Mouse (Mus musculus) adrenal gland (tissue): Measurements from ENCODE around the gene Epc2.
"Not testable (repeated sequence)": the region's sequence is repeated elsewhere in the genome, so short reads cannot be mapped to it uniquely, and the experiment has no call there.

Experiments used
- intact Hi-C: fragments of 180-260 bp; cut with DNase I; formaldehyde crosslinking; loops from one replicate; pipeline ENCODE4 v1.15.1; 2025

Epc2 gene

DNA sequence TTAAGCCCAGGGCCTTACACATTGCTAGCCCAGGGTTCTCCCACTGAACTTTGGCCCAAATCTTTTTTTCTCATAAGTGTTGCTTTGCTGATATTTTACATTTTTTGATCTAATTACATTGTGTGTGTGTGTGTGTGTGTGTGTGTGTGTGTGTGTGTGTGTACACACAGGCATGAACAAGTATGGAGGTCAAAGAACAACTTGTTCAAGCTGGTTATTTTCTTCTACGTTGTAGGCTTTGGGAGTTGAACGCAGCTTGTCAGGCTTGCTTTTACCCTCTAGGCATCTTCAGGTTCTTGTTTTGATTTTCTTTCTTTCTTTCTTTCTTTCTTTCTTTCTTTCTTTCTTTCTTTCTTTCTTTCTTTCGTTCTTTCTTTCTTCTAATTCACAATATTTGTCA is 19.9 kb downstream of the Epc2 start:
- intact Hi-C loops, result no loop called here

DNA sequence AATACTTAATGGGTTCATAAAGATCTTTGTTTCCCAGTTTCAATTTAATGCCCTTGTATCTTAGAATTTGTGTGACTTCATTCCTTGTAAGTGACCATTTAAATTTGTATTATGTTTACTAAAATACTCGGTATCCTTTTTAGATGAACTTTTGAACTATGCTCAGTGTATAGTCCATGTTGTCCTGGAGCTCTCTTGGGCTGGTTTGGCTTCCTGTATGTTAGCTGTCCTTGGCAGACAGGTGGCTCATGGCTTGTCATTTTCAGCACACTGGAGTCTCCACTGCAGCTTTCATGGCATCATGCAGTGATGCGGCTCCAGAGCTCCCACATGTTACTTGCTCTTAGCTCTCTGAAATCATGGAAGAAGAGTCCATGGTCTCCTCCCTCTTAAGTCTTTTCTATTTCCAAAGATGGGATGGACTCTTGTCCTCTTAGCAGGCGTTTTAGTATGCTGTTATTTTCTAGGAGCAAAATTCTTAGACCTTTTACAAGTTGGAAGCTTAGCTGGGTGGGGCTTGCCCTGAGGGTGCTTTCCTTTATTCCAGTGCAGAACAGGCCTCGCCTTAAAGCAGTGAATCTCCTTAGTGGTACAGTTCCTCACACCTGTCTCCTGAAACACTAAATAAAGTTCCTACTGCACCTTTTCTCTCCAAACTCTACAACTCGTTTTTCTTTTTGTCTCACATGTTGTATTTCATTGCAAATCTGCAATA is 20.5 kb downstream of the Epc2 start:
- intact Hi-C loops, result no loop called here

DNA sequence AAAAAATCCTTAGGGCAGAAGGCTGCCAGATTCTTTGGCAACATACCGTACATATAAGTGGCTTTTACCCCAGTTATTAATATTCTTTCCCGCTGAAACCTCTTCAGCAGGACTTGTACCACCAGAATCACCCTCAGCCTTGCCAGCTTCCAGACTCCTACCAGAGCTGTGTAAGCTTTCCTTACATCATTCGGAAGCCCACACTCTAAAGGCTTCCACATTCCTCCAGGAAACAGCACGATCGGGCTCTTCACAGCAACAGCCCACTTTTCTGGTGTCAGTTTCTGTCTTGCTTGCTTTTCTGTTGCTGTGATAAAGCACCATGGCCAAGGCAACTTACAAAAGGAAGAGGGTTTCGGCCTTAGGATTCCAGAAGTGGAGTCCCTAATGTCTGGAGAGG is 21.2 kb downstream of the Epc2 start:
- intact Hi-C loops, result no loop called here

DNA sequence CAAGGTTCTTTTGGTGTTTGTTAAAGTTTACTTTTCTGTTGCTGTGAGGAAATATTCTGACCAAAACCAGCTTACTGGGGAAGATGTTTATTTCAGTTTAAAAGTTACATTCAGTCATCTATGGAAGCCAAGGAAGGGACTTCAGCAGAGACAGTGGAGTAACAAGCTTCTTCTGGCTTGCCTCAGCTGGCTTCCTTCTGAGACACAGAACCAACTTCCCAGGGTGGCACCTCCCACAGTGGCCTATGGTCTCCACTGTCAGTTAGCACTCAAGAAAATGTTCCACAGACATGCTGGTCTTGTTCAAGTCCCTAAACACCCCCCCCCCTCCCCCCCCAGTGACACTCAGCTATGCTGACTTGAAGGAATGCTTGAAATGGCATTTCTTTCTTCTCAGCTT is 30.9 kb downstream of the Epc2 start:
- intact Hi-C loops, result no loop called here

DNA sequence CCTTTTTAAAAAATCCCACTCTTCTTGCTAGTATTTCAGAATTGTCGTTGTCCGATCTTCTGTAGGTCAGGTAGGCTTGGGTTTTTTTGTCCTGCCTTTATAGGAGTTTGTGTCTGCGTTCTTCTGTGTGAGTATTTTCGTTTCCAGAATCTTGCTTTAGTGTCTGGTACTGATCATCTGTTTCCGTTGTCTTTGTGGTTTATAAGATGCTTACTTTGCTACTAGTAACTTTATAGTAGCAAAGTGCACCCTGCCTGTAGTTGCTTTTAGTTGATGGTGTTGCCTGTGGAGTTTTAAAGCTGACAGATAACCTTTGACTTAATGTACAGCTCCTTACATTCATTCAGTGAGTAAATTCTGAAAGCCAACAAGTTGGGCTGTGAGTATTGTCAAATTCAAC is 32.1 kb downstream of the Epc2 start:
- intact Hi-C loops, result no loop called here

DNA sequence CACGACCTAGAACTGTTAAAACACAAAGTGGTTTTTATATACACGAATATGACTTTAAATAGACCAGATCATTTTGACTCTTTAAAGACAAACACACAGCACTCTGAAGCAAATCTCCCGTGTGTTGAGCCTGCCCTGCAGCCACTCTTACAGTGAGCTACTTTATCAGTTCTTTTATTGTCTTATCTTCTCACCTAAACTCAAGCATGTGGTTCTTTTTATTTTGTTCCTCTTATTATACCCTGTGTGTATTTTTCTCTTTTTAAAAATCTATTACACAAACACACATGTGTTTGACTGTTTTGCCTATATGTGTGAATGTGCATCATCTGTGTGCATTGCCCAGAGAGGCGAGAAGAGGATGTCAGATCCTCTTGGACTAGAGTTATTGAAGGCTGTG is 50.1 kb downstream of the Epc2 start:
- intact Hi-C loops, result no loop called here

DNA sequence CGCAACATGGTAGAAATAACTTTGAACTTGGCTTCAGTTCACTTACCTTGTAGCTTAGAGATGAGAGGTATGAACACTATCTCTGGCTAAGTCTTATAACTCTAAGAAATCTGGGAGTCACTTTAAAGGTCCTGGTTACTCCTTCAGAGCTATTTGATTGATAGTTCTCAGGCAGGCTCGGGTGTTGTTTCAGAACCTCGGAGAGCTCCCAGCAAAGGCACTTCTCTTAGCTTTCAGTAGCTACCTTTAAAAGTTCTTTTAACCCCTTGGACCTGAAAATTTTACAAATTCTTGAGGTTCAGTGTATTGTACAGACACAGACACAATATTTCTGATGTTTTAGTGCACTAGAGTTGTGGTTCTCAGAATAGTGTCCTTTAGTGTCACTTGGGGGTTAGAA is 52.3 kb downstream of the Epc2 start:
- intact Hi-C loops, result no loop called here

DNA sequence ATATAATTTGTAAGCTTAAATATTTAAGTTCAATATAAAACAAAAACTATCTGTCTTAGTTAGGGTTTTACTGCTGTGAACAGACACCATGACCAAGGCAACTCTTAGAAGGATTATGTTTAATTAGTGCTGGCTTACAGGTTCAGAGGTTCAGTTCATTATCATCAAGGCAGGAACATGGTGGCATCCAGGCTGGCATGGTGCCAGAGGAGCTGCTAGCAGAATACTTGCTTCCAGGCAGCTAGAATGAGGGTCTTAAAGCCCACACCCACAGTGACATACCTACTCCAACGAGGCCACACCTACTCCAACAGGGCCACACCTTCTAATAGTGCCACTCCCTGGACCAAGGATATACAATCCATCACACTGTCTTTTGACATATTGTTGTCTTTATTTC is 53.9 kb downstream of the Epc2 start:
- intact Hi-C loops, result not testable (repeated sequence)

DNA sequence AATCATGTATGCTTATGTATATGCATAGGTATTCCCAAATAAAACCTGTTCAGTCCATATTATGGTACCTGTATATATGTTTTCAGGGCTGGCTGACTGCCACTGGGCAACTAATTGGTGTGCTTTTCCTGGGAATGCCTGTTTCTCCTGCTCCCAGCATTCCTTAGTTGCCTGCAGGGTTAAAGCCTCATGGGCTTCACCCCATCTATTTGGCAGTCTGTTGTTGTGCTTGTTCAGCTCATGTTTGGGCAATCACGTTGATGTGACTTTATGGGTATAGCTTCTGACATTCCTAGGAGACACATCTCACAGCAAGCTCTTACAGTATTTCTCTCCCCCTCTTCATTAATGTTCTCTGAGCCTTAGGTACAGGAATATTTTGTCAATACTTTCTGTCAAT is 59.5 kb downstream of the Epc2 start:
- intact Hi-C loops, result no loop called here

DNA sequence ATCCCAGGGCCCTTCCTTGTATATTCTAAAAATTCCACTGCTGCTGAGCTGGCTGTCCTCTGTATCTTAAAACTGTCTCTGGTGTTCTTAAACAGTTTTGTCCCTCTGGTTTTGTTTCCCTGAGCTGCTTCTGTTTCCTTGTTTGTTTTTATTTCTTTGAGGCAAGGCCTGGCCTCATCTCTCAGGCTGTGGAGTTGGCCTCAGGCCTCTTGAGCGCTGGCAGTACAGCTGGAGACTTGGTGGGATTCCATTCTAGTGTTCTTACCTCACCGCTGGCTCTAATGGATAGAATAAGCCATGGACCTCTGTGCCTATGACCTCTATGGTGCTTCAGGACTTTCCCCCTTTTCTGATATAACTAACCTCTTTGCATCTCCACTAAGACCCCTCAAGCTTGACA is 64.7 kb downstream of the Epc2 start:
- intact Hi-C loops, result no loop called here

DNA sequence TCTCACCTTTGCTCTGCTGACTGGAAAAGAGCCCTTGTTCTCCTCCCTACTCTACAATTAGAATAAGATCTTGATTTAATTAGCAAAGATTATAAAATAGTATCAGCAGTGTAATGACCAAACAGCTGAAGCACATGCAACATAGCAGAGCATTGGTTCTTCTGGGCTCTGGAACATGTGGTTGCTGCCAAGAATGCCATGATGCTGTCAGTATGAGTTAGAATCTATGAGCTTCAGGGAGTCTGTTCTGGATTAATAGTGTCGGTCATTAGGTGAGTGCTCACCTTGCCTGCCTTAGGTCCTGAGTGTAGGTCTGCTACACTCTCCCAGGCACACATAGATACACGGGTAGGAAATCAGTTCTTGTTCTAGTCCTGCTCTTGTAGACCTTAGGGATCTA is 69.1 kb downstream of the Epc2 start:
- intact Hi-C loops, result no loop called here

DNA sequence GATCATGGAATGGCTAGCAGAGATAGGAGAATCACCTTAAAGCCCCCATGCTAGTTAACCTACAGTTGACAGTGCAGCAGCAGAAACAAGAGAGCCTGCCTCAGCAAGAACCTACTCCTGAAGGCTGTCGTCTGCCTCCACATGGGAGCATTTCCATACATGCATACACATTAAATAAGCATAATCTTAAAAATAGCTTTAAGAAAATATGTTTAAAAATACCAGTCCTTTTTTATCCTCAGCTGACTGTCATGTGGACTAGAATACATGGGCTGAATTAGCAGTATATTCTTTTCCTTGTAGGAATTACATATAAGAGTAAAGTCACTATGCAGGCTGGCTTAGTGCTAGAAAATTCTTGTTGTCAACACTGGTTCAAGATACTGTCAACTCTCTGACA is 69.7 kb downstream of the Epc2 start:
- intact Hi-C loops, result no loop called here

DNA sequence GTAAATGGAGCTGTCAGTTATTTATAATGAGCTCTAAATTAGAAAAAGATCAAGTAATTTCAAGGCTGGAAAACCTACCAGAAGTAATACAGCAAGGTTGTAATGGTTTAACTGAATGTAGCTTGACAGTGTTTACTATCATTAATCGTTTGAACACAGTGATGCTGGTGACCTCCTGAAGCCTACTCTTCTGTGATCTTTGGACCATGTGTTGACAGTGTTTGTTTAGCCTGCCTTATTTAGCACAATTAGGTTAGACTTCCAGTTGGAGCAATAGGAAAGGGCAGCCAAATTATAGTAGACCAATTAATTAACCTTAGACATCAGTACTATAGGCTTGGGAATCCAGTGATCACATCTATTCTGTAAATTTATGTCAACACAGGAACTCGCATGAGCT is 70.3 kb downstream of the Epc2 start:
- intact Hi-C loops, result no loop called here

DNA sequence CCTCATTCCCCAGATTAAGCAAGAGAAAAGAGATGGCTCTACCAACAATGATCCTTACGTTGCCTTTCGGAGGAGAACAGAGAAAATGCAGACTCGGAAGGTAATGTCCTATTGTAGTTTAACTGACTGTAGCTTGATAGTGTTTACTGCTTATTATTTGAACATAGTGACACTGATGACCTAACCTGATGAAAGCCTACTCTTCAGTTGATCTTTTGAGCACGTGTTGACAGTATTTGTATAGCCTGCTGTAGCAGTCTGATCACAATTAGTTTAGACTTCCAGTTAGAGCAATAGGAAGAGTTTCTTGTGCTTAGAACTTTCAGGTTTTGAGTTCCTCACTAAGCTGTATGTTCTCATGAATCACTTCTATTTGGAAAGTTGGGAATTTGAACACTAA is 71.3 kb downstream of the Epc2 start:
- intact Hi-C loops, result no loop called here

DNA sequence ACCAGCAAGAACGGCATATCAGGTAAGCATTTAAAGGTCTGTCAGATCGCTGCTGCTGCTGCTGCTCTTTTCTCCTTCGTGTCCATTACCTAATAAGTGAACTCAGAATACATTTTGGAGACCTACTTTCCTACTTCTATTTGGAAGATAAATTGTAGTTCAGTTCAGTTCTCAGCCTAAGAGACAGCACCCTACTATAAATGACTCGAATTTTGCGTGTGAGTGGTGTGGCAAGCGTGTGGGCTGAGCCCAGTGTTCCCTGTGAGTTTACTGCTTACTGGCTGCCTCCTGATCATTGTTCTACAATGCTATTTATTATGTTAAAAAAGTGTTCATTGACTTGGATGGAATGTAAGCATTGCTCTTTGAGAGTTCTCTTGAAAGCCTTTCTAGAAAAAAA is 85.9 kb downstream of the Epc2 start:
- intact Hi-C loops, result no loop called here

DNA sequence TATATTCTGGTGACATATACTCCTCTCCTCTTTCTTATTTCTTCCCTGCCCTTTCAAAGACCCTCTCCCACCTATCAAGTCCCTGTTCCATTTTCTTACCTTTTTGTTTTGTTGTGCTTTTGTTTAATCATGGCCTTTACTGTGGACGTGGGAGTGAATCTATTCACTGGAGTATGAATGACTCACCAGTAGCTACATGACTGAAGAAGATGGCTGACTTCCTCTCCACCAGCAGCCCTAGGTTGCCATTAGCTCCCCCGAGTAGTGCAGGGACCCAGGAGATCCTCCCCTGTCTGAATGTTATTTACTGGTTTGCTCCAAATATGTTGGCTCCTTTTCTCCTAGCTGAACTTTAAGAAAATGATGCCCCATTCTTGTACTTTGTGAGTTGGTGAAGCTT is 86.8 kb downstream of the Epc2 start:
- intact Hi-C loops, result no loop called here

DNA sequence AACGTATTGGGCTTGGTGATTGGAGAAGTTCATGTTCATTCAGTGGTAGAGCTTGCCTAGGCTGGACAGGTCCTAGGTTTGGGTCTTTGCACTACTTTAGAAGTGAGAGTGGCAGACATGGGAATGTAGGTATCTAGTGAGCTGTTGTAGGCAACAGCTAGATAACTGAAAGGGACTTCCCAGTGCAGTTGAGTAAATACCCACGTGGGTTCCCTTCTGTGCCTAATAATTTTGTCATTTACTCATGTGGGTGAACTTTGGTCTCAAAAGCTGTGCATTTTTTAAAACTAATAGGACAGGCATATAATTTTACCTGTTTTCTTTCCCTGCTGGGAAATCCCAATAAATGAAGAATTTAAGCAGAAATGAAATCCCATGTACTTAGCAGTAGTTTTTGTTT is 88.5 kb downstream of the Epc2 start:
- intact Hi-C loops, result no loop called here

DNA sequence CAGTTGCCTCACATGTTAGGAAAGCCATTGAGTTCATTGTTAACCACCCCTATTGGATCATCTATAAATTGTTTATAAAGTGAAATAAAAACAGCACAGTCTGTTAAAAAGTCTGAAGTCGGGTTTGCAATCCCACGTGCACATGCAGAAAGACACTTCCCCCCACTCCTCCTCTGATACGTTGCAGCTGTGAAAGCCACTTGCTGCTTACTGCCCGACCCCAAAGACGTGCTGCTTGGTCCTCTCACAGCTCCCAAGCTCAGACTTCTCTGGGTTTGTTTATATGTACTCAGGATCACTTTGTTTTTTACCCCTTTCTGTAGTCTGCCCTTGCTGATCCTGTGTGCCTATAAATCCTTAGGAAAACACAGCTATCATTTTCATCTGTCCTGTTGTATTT is 96.5 kb downstream of the Epc2 start:
- intact Hi-C loops, result loop anchor here (5.0 kb wide), 1 partner anchor 96 kb away; the partner anchor contains the start of gene Epc2

DNA sequence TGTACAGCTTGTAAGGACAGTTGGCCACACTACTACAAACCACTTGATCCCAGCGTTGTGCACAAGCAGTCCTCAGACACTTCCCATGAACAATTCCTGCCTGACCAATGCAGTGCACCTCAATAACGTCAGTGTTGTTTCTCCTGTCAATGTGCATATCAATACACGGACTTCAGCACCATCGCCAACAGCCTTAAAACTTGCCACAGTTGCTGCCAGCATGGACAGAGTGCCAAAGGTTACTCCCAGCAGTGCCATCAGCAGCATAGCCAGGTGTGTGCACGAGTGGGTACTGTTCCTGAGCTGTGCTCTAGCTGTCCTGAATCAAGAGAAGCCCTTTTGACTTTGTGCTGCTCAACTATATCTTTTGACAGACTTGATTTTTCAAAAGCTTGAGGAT is 97.2 kb downstream of the Epc2 start:
- intact Hi-C loops, result loop anchor here (5.0 kb wide), 1 partner anchor 96 kb away; the partner anchor contains the start of gene Epc2

DNA sequence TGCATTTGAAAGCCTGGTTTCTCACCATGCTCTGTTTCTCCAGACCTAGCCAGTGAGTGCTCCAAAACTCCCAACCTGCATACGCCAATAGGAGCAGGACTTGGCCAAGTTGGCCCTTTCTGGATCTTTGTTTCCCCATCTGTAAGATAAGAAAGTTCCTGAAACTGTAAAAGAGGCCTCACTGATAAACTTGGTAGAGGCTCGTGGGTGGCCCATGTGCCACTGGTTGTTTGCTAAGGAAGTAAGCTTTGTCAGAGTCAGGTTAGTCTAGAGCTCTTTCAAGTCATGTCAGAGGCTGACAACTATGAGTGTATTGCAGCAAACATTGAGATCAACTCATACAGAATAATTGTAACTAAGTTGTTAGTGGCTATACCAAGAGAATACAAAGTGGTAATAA is 101.8 kb downstream of the Epc2 start:
- intact Hi-C loops, result no loop called here

DNA sequence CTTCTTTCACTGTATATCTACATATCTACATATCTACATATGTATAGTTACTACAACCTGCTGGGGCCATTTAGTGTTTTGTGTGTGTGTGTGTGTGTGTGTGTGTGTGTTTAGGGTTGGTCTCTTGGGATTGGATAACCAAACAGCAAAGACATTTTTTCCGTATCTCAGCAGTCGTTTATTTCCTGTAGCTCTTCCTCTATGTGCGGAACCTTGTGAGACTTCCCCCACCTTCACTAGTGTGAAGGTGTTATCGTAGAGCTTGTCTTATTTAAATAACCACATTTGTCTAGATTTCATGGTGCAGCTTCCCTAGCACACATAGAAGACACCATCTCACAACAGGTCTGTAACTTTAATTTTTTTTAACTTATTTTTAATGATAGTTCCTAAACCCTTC is 106.1 kb downstream of the Epc2 start:
- intact Hi-C loops, result no loop called here

DNA sequence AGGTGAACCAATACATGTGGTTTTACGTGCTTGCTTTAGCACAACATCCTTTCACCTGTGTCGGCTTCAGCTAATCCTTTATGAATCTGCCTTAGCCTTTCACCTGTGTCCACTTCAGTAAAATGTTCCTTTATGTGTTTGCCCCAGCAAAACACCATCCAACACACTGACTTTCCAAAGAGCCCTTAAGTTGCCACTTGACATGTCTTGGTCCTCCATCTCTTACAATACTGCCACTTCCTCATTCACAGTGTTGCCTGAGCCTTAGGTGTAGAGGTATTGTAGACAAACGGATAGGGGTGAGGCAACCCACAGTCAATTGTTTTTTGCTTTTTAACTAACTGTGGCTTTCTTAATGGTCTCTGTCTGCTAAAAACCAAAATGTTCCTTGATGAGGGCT is 107.1 kb downstream of the Epc2 start:
- intact Hi-C loops, result no loop called here

DNA sequence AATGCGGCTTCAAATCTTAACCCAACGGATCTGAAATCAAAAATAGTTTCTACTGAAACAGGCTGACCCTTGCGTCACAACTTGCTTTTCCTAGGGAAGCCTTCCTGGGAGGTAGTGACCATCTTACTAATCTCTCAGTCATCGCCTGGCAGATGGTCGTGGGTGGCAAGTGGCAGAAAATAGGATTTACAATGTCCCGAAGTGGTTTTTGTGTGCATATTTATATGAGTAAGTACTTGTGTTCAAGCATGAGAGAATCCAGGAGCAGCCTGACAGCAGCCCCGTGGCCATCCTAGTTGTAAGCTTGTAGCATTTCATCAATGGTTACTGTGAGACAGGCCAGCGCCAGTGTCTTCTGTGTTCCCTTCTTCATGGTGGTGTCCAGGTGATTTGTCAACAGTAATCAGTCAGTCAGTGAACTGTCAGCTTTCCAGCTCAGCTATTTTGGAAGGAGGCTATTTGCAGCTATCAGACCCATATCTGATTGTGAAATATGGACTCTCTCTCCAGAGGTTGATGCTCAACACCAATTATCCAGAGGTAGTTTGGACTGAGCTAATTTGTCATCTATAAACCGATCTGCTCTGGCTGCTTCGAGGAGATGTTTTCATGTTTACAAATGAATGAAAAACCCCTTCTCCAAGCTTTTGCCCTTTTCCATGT is 111.5 kb downstream of the Epc2 start:
- intact Hi-C loops, result no loop called here
